ENCODE assay signal across 18 mouse cellular contexts in genomic region chr16:59685135-59685534, GRCm38 (mm10). TPM values are rescaled to one million over a fixed set of nuclear protein-coding genes. Genes with fewer than 3 reads are reported as not detected.
DNase-seq lines count a peak whose midpoint lies in the region; TF ChIP-seq lines count a peak whose summit lies in the region.
"Had no signal": no experiment of that assay in that cellular context is flagged by ENCODE, and none has a peak within 500 bp of the region (broad histone marks: within the 10 kb centered on the region; RNA-seq: fewer than 3 reads in every experiment).

No protein-coding gene starts in this region.

- intact Hi-C loops in gastrocnemius, postnatal 14 days (cut with DNase I; ENCODE audit: low total_unique reads): no loop called here
- intact Hi-C loops in left cerebral cortex, adult 2 months (cut with DNase I): loop anchor here (2.0 to 10.0 kb wide), 3 partner anchors 152 to 920 kb away; partner anchors contain the start of gene Epha6
- intact Hi-C loops in left cerebral cortex, postnatal 25 days (cut with DNase I): loop anchor here (5.0 kb wide), 1 partner anchor 322 kb away; no protein-coding TSS in a partner anchor

- no peak for TF ChIP-seq CTCF in left cerebral cortex, adult 2 months (IDR thresholded peaks at IDR 0.05)

- DNase-seq in gastrocnemius, postnatal 14 days: peak; percentile 3
- no peak for DNase-seq in gastrocnemius, adult 8-10 months (ENCODE audit: low spot score in 2 of 2)
- DNase-seq in left cerebral cortex, adult 2 months (ENCODE audit: extremely low spot score in 1 of 2, low spot score in 2 of 2): no peak
- no peak for DNase-seq in left cerebral cortex, postnatal 25 days (ENCODE audit: low spot score in 2 of 2)
- peak; percentile 29 to 57 for DNase-seq in right cerebral cortex, postnatal 10 days (ENCODE audit: low spot score in 2 of 2)
- DNase-seq in right cerebral cortex, postnatal 36 days (ENCODE audit: low spot score in 2 of 2): no peak
- DNase-seq: adrenal gland, adult 2 months; adrenal gland, postnatal 25 days; cerebellum, adult 2 months; gastrocnemius, postnatal 25 days; heart, postnatal 10 days; heart, postnatal 4 days had no signal

- H3K27ac ChIP-seq in left cerebral cortex, adult 2 months: peak overlapping the region; percentile 37; the same call in 1 of the 2 replicates
- H3K27ac ChIP-seq: embryonic facial prominence, embryonic 15.5 days; forebrain, embryonic 10.5 days; heart, embryonic 10.5 days; hindbrain, embryonic 12.5 days; intestine, embryonic 15.5 days had no signal

- no peak overlapping the region for H3K4me3 ChIP-seq in left cerebral cortex, adult 2 months
- H3K4me3 ChIP-seq: embryonic facial prominence, embryonic 15.5 days; erythroblast, embryonic 14.5 days; forebrain, embryonic 10.5 days; heart, embryonic 10.5 days; hindbrain, embryonic 12.5 days; intestine, embryonic 15.5 days had no signal

RNA-seq across cellular contexts. Expression of gene Arl6, which starts 45.9 kb away (rescaled TPM):
- total RNA-seq in gastrocnemius, postnatal 14 days (2021): 1 to 10 TPM; 2.8 to 3.1 TPM
- 1 to 10 TPM; 1.3 to 2.9 (median 2.2) TPM for total RNA-seq in gastrocnemius, adult 8-10 months (2022)
- total RNA-seq in left cerebral cortex, adult 2 months (2021): 10 to 100 TPM; 31.0 to 33.2 TPM
- 10 to 100 TPM; 29.6 to 32.1 TPM for total RNA-seq in left cerebral cortex, postnatal 25 days (2021)

Comparison
In these comparisons a context has a peak if more than half of its experiments do, and no peak if none do; other contexts are left out.
1. DNase-seq: peak in gastrocnemius, postnatal 14 days (single experiment) and right cerebral cortex, postnatal 10 days (2 of 2); none in gastrocnemius, adult 8-10 months (0 of 2), left cerebral cortex, adult 2 months (0 of 2), left cerebral cortex, postnatal 25 days (0 of 2) and right cerebral cortex, postnatal 36 days (0 of 2).
2. RNA of gene Arl6, which starts 45.9 kb away (total RNA-seq): 31.0 to 33.2 TPM in left cerebral cortex, adult 2 months and 29.6 to 32.1 TPM in left cerebral cortex, postnatal 25 days; 2.8 to 3.1 TPM in gastrocnemius, postnatal 14 days and 1.3 to 2.9 TPM in gastrocnemius, adult 8-10 months; every median in the first group is over 4 times any median in the second.